Mouse (Mus musculus) heart, adult 2 months (tissue): Measurements from ENCODE around the gene Fzr1.

ENCODE experiments used
- CTCF ChIP-seq: fragments of 200-600 bp; IDR thresholded peaks from 2 replicates; pipeline ENCODE4 v1.8.1; 2022; ENCODE audit warnings: antibody characterized with exemption, mild to moderate bottlenecking, moderate library complexity
- EP300 ChIP-seq: fragments of 200-500 bp; IDR thresholded peaks from 2 replicates; pipeline ENCODE4 v1.6.1; 2011; ENCODE audit warnings: low read depth, low read length, control low read depth; ENCODE audit not compliant: insufficient read depth
- POLR2A ChIP-seq: fragments of 200-500 bp; IDR thresholded peaks from 2 replicates; pipeline ENCODE4 v1.6.1; 2011; ENCODE audit warnings: mild to moderate bottlenecking, low read depth, low read length, control low read depth; ENCODE audit not compliant: insufficient read depth

- no peak for TF ChIP-seq CTCF
- TF ChIP-seq POLR2A = peak; percentile 44
- peak; percentile 83 for TF ChIP-seq EP300
Observed at GRCm38 (mm10) chr10:81411471-81412400, 33.4 kb upstream of the Fzr1 start.
